Mouse (Mus musculus) hindbrain, embryonic 13.5 days (tissue): ENCODE measurements at regions not wholly inside any gene's neighbourhood (a gene's known extent, or its start where the extent isn't known, plus 50 kb on each side); places are given as distances from the start of the nearest gene placed in this dataset.
"Not testable (repeated sequence)": the region's sequence is repeated elsewhere in the genome, so short reads cannot be mapped to it uniquely, and the experiment has no call there.

Experiments used
- ATAC-seq: fragments of 200-750 bp; cut with Nextera tagmentation; 2 replicates; pipeline ENCODE4 v1.8.0; 2017; ENCODE audit warnings: moderate TSS enrichment; ENCODE audit not compliant: low FRiP score
- H3K27ac ChIP-seq: fragments of 300-500 bp; sonication (generic); 2 replicates; pipeline ENCODE4 v1.5.1; 2015; ENCODE audit warnings: inconsistent platforms, mild to moderate bottlenecking, moderate library complexity
- H3K27me3 ChIP-seq: fragments of 300-500 bp; sonication (generic); 2 replicates; pipeline ENCODE4 v1.6.1; 2015; ENCODE audit warnings: mild to moderate bottlenecking, inconsistent platforms
- H3K36me3 ChIP-seq: fragments of 300-500 bp; sonication (generic); 2 replicates; pipeline ENCODE4 v1.6.1; 2015; ENCODE audit warnings: mild to moderate bottlenecking, inconsistent platforms
- H3K4me1 ChIP-seq: fragments of 300-500 bp; sonication (generic); replicated peaks from 2 replicates; pipeline ENCODE4 v1.6.1; 2015; ENCODE audit warnings: inconsistent platforms
- H3K4me2 ChIP-seq: fragments of 300-500 bp; sonication (generic); 2 replicates; pipeline ENCODE4 v1.6.1; 2015; ENCODE audit warnings: inconsistent platforms, mild to moderate bottlenecking, moderate library complexity
- H3K4me3 ChIP-seq: fragments of 300-500 bp; sonication (generic); 2 replicates; pipeline ENCODE4 v1.5.1; 2015; ENCODE audit warnings: mild to moderate bottlenecking, inconsistent platforms
- H3K9ac ChIP-seq: fragments of 300-500 bp; sonication (generic); 2 replicates; pipeline ENCODE4 v1.6.1; 2015; ENCODE audit warnings: mild to moderate bottlenecking, inconsistent platforms
- H3K9me3 ChIP-seq: fragments of 300-500 bp; sonication (generic); 2 replicates; pipeline ENCODE4 v1.6.1; 2016; ENCODE audit warnings: inconsistent platforms
- WGBS: fragments of 180-500 bp; shearing (Covaris S2); methylation state at CpG from one replicate; pipeline ENCODE4 v1.1.7; 2015; 5-methylcytosine and 5-hydroxymethylcytosine counted together

DNA sequence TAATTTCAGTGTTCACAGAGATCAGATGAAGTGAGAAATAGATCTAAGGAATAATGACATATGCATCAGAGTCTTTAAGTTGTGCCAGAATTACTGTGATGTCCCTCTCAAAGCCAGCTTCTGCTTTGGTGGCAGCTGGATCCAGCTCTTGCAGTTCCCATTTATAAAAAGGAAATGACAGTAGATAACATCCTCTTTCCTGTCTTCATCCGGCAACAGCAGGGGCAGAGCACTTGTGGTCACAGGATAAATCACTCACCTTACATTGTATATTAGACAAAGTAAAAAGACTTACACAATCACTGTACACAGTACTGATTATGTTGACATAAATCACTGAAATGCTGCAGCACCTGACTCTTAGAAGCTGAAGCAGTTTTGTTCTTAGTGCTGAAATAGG, 1214.2 kb downstream of the Adam6a start:
- not testable (repeated sequence) for H3K36me3 ChIP-seq, H3K4me2 ChIP-seq, H3K27me3 ChIP-seq, H3K4me3 ChIP-seq, ATAC-seq, H3K4me1 ChIP-seq, H3K9ac ChIP-seq, H3K27ac ChIP-seq
- WGBS = 91% methylated on average over 1 of the region's 1 CpGs
- peaks cover 20% of the 10 kb centered on the region for H3K9me3 ChIP-seq

DNA sequence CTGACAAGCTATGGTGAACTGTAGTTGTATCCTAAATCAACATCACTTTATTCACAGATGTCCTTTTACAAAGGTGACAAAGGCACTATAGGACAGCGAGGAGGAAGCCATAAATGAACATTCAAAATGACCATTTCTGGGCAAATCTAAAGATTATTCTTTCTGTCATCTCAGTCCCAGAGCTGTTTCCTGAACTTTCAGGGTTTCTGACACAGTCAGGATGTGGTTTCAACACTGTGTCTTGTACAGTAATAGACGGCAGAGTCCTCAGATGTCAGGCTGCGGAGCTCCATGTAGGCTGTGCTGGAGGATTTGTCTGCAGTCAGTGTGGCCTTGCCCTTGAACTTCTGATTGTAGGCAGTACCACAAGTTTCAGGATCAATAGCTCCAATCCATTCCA, 1220.5 kb downstream of the Adam6a start:
- not testable (repeated sequence) for ATAC-seq

DNA sequence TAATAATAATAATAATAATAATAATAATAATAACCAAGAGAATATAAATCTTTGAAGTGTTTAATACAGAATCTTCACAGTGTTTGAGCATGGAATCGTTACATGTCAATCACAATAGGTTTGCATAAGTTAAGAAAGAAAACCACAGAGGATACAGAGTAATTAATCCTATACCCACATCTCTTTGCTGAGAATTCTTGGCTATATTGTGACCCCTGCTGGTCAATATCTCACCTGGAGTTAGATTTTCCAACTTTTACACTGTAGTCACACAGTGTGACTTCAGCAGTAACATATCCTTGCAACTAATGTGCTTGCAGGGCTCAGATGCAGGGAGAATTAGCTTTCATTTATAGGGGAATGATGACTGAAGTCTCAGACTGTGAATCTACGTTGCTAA, 1231.7 kb downstream of the Adam6a start:
- WGBS = 79% methylated on average over 2 of the region's 2 CpGs
- not testable (repeated sequence) for H3K9ac ChIP-seq, ATAC-seq, H3K4me2 ChIP-seq, H3K4me3 ChIP-seq, H3K27me3 ChIP-seq, H3K4me1 ChIP-seq, H3K36me3 ChIP-seq, H3K27ac ChIP-seq
- H3K9me3 ChIP-seq = peaks cover 67% of the 10 kb centered on the region

More for the DNA sequence above, 1220.5 kb downstream of the Adam6a start:
- not testable (repeated sequence) for H3K36me3 ChIP-seq, H3K9ac ChIP-seq, H3K4me1 ChIP-seq, H3K4me3 ChIP-seq, H3K27me3 ChIP-seq, H3K27ac ChIP-seq, H3K4me2 ChIP-seq
- H3K9me3 ChIP-seq = peaks cover 38% of the 10 kb centered on the region
- WGBS = 91% methylated on average over 3 of the region's 3 CpGs

DNA sequence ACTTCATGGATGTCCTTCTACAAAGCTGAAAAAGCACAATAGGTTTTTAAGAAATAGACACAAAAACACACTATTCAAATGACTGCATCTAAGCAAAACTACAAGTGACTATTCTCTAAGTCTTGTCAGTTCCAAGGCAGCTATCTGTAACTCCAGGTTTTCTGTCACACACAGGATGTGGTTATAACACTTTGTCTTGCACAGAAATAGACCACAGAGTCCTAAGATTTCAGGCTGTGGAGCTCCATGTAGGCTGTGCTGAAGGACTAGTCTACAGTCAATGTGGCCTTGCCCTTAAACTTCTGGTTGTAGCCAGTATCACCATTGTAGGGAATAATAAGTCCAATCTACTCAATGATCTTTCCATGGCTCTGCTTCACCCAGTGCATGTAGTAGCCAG, 1243.1 kb upstream of the Zfp386 start:
- no peak for ATAC-seq
- Histone ChIP-seq H3K9me3 (peaks cover 24% of the 10 kb centered on the region), H3K4me3 (no peak overlapping the region), H3K4me2 (no peak overlapping the region), H3K36me3 (no peaks in the 10 kb centered on the region), H3K9ac (no peak overlapping the region), H3K27me3 (no peaks in the 10 kb centered on the region), H3K4me1 (no peaks in the 10 kb centered on the region), H3K27ac (no peak overlapping the region)

DNA sequence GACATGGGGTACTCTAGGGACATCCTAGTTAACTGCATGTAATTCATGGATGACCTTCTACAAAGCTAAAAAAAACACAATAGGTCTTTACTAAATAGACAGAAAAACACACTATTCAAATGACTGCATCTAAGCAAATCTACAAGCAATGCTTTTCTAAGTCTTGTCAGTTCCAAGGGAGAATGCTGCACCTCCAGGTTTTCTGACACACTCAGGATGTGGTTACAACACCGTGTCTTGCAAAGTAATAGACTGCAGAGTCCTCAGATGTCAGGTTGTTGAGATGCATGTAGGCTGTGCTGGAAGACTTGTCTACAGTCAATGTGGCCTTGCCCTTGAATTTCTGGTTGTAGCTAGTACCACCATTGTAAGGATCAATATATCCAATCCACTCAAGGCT, 1238.3 kb upstream of the Zfp386 start:
- H3K27me3 ChIP-seq = no peaks in the 10 kb centered on the region
- no peak overlapping the region for H3K27ac ChIP-seq
- no peaks in the 10 kb centered on the region for H3K36me3 ChIP-seq
- H3K4me2 ChIP-seq = no peak overlapping the region
- no peaks in the 10 kb centered on the region for H3K4me1 ChIP-seq
- no peak overlapping the region for H3K9ac ChIP-seq
- no peak for ATAC-seq
- WGBS = 82% methylated on average over 1 of the region's 1 CpGs
- H3K9me3 ChIP-seq = peaks cover 47% of the 10 kb centered on the region
- H3K4me3 ChIP-seq = no peak overlapping the region

DNA sequence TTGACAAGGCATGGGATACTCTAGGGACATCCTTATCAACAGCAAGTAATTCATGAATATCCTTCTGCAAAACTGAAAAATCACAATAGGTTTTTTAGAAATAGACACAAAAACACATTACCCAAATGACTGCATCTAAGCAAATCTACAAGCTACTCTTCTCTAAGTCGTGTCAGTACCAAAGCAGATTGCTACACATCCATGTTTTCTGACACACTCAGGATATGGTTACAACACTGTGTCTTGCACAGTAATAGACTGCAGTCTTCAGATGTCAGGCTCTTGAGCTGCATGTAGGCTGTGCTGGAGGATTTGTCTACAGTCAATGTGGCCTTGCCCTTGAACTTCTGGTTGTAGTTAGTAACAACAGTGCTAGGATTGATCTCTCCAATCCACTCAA, 1230.7 kb upstream of the Zfp386 start:
- not testable (repeated sequence) for H3K4me1 ChIP-seq, H3K27me3 ChIP-seq, H3K36me3 ChIP-seq, H3K27ac ChIP-seq, H3K4me3 ChIP-seq, ATAC-seq, H3K9ac ChIP-seq, H3K4me2 ChIP-seq
- peaks cover 53% of the 10 kb centered on the region for H3K9me3 ChIP-seq
- 87% methylated on average over 1 of the region's 1 CpGs for WGBS

DNA sequence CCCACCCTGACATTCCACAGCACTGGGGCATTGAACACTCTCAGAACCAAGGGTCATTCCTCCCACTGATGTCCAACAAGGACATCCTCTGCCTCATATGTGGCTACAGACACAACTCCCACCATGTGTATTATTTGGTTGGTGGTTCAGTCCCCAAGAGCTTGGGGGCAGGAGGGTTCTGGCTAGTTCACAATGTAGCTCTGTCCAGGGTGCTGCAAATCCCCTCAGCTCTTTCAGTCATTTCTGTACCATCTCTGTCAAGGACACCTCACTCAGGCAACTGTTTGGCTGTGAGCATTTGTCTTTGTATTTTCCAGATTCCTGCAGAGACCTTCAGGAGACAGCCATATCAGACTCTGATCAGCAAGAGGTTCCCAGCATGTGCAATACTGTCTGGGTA, 1214.6 kb upstream of the Zfp386 start:
- H3K27me3 ChIP-seq = no peaks in the 10 kb centered on the region
- H3K9me3 ChIP-seq = peaks cover 14% of the 10 kb centered on the region
- no peak overlapping the region for H3K4me2 ChIP-seq
- H3K36me3 ChIP-seq = no peaks in the 10 kb centered on the region
- no peak overlapping the region for H3K27ac ChIP-seq
- H3K4me3 ChIP-seq = no peak overlapping the region
- no peak overlapping the region for H3K9ac ChIP-seq
- ATAC-seq = no peak
- H3K4me1 ChIP-seq = no peaks in the 10 kb centered on the region
